Mouse (Mus musculus): Measurements from ENCODE around the gene Foxn1.

Gene Foxn1

GRCm38 (mm10) chr11:78386508-78387043, at the start of gene Foxn1:
Gene Foxn1 (minus strand): TSS chr11:78386558.
- DNase-seq, result no peak

GRCm38 (mm10) chr11:78435776-78436349, 49.5 kb upstream of the Foxn1 start:
- DNase-seq, result peak in 1 of 2 experiments; percentile 13

GRCm38 (mm10) chr11:78434052-78434451, 47.7 kb upstream of the Foxn1 start:
- DNase-seq, result no peak

GRCm38 (mm10) chr11:78431176-78431575, 44.8 kb upstream of the Foxn1 start:
- peak in 1 of 2 experiments; percentile 19 for DNase-seq

GRCm38 (mm10) chr11:78430195-78430878, 44.0 kb upstream of the Foxn1 start:
- DNase-seq, result no peak

GRCm38 (mm10) chr11:78428309-78428708, 42.0 kb upstream of the Foxn1 start:
- no peak for DNase-seq

GRCm38 (mm10) chr11:78427655-78428054, 41.3 kb upstream of the Foxn1 start:
- no peak for DNase-seq

- DNase-seq, result no peak
Measured at GRCm38 (mm10) chr11:78425572-78425971, 39.2 kb upstream of the Foxn1 start.

- DNase-seq, result no peak
Measured at GRCm38 (mm10) chr11:78424352-78424751, 38.0 kb upstream of the Foxn1 start.

- no peak for DNase-seq
Measured at GRCm38 (mm10) chr11:78422055-78422819, 35.9 kb upstream of the Foxn1 start, which contains the start of gene Slc13a2. Gene Slc13a2 (minus strand): TSS chr11:78422217.

GRCm38 (mm10) chr11:78421201-78422009, 35.0 kb upstream of the Foxn1 start:
- DNase-seq, result no peak

- DNase-seq, result no peak
Measured at GRCm38 (mm10) chr11:78420263-78420889, 34.0 kb upstream of the Foxn1 start.

GRCm38 (mm10) chr11:78416854-78417253, 30.5 kb upstream of the Foxn1 start:
- no peak for DNase-seq

GRCm38 (mm10) chr11:78412861-78413260, 26.5 kb upstream of the Foxn1 start:
- DNase-seq, result no peak

GRCm38 (mm10) chr11:78412324-78412850, 26.0 kb upstream of the Foxn1 start:
- no peak for DNase-seq

- peak; percentile 47 to 53 for DNase-seq
Measured at GRCm38 (mm10) chr11:78411606-78412323, 25.4 kb upstream of the Foxn1 start.

GRCm38 (mm10) chr11:78408256-78409240, 22.2 kb upstream of the Foxn1 start:
- no peak for DNase-seq

GRCm38 (mm10) chr11:78402062-78402461, 15.7 kb upstream of the Foxn1 start:
- no peak for DNase-seq

GRCm38 (mm10) chr11:78401469-78401868, 15.1 kb upstream of the Foxn1 start:
- DNase-seq, result no peak

GRCm38 (mm10) chr11:78400936-78401335, 14.6 kb upstream of the Foxn1 start:
- no peak for DNase-seq
